Mouse (Mus musculus): Measurements from ENCODE around the gene Rhbdd1.

GRCm38 (mm10) chr1:82364468-82364867, 48.2 kb downstream of the Rhbdd1 start:
- TF ChIP-seq POLR2A (IDR thresholded peaks at IDR 0.05; ENCODE audit: borderline replicate concordance, insufficient read depth, low read length) (no peak), CTCF (IDR thresholded peaks at IDR 0.05; ENCODE audit: borderline replicate concordance, insufficient read depth, low read depth, low read length) (no peak)
